Mouse (Mus musculus) left cerebral cortex, adult 2 months (tissue): ENCODE data around the gene Rxfp2. TPM values are rescaled to one million over a fixed set of nuclear protein-coding genes. Genes with fewer than 3 reads are reported as not detected.

Source experiments
- DNase-seq, 2 experiments: peaks; one replicate each; pipeline ENCODE4 v3.0.0; 2021 to 2022; ENCODE audit warnings: low spot score in 2 of 2, mixed read lengths in 1 of 2; ENCODE audit errors: extremely low spot score in 1 of 2
- H3K27ac ChIP-seq: fragments of 200-600 bp; 2 replicates; pipeline ENCODE4 v1.8.1; 2022
- H3K4me3 ChIP-seq: fragments of 200-600 bp; 2 replicates; pipeline ENCODE4 v1.8.1; 2022
- CTCF ChIP-seq: fragments of 200-600 bp; IDR thresholded peaks from 2 replicates; pipeline ENCODE4 v1.8.1; 2022; ENCODE audit warnings: antibody characterized with exemption, mild to moderate bottlenecking, moderate library complexity
- intact Hi-C: fragments of 180-260 bp; cut with DNase I; formaldehyde crosslinking; loops from one replicate; pipeline ENCODE4 v1.15.1; 2025
- total RNA-seq, 2 experiments: library from RNA; stranded (reverse); gene quantifications; 2 replicates each; pipeline ENCODE4 v1.2.3; 2021

Rxfp2 gene
- total RNA-seq, 2 experiments from 2014 or later = 0.87 to 1.6 TPM

- intact Hi-C loops = no loop called here
Measured at GRCm38 (mm10) chr5:150079866-150080797, 61.7 kb downstream of the Rxfp2 start.

GRCm38 (mm10) chr5:150082696-150083095 lies 64.2 kb downstream of the Rxfp2 start:
- no peak for DNase-seq
- TF ChIP-seq CTCF = no peak
- no peak overlapping the region for H3K27ac ChIP-seq
- no peak overlapping the region for H3K4me3 ChIP-seq
- intact Hi-C loops = no loop called here

More at GRCm38 (mm10) chr5:150079866-150080797, 61.7 kb downstream of the Rxfp2 start:
- no peak for DNase-seq
- H3K27ac ChIP-seq = no peak overlapping the region
- H3K4me3 ChIP-seq = no peak overlapping the region
- no peak for TF ChIP-seq CTCF

DNA sequence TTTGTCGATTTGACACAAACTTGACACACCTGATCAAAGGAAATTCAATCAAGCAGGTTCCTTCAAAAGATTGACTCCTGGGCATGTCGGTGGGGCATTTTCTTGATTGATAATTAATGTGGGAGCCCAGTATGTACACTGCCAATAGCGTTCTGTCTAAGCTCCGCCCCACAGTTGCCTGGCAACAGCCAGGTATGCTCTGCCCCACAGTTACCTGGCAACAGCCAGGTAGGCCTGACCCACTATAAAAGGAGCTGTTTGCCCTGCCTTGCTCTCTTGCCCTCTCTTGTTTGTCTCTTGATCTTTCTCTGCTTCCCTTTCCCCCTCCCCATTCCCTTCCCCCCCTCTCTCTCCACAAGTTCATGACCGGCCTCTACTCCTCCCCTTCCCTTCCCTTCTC lies 64.7 kb downstream of the Rxfp2 start:
- intact Hi-C loops = no loop called here
- no peak for DNase-seq
- H3K27ac ChIP-seq = no peak overlapping the region
- H3K4me3 ChIP-seq = no peak overlapping the region
- TF ChIP-seq CTCF = no peak

- intact Hi-C loops = loop anchor here (1.0 kb wide), 2 partner anchors 20 to 60 kb away; no protein-coding TSS in a partner anchor
- no peak overlapping the region for H3K27ac ChIP-seq
- peak; percentile 60 to 72 for DNase-seq
- no peak overlapping the region for H3K4me3 ChIP-seq
- TF ChIP-seq CTCF = peak; percentile 98
Measured at GRCm38 (mm10) chr5:150097620-150098019, 79.1 kb downstream of the Rxfp2 start.

DNA sequence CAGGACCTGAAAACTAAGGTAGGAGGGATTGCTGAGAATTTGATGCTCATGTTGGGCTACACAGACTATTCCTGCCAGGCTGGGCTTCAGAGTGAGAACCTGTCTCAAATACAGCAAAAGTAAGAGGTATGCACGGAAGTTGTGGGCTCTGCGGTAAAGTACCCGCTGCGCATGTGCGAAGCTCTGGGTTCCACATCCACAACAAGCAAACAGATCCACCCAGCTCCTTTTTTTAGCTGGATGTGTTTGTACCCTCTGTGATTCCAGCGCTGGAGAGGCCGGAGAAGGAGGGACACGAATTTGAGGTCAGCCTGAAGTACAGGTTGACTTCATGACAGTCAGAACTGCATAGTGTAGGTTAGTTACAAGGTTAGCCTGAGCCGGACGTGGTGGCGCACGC lies 80.3 kb downstream of the Rxfp2 start:
- intact Hi-C loops = loop anchor here (1.0 kb wide), 1 partner anchor 19 kb away; no protein-coding TSS in a partner anchor
- Histone ChIP-seq H3K27ac (no peak overlapping the region), H3K4me3 (no peak overlapping the region)
- no peak for DNase-seq
- TF ChIP-seq CTCF = no peak

- no peak for DNase-seq
- no peak for TF ChIP-seq CTCF
- Histone ChIP-seq H3K27ac (no peak overlapping the region), H3K4me3 (no peak overlapping the region)
- intact Hi-C loops = no loop called here
Measured at GRCm38 (mm10) chr5:150101789-150102188, 83.3 kb downstream of the Rxfp2 start.

DNA sequence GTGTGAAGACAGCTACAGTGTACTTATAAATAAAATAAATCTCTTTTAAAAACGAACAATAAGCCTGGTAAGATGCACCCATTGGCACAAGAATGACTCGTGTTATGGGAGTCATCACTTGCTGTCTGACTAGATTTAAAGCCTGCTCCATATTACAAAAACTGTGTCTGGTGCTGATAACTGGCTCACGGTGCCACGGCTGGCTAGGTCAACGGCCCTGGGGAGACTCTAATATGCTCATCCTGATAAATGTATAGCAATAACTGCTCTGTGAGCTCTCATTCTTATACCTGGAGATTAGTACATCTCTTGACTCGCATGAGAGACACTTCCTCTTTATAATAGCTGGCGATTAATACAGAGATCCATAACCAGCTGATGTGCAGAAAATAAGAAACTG lies 87.9 kb downstream of the Rxfp2 start:
- DNase-seq = no peak
- intact Hi-C loops = no loop called here
- no peak overlapping the region for H3K4me3 ChIP-seq
- no peak overlapping the region for H3K27ac ChIP-seq
- TF ChIP-seq CTCF = no peak

GRCm38 (mm10) chr5:150111236-150111635 lies 92.8 kb downstream of the Rxfp2 start:
- DNase-seq = no peak
- TF ChIP-seq CTCF = no peak
- intact Hi-C loops = no loop called here
- Histone ChIP-seq H3K27ac (no peak overlapping the region), H3K4me3 (no peak overlapping the region)

- TF ChIP-seq CTCF = peak; percentile 56
- Histone ChIP-seq H3K4me3 (no peak overlapping the region), H3K27ac (no peak overlapping the region)
- DNase-seq = no peak
- intact Hi-C loops = no loop called here
Measured at GRCm38 (mm10) chr5:150114007-150114406, 95.5 kb downstream of the Rxfp2 start.

DNA sequence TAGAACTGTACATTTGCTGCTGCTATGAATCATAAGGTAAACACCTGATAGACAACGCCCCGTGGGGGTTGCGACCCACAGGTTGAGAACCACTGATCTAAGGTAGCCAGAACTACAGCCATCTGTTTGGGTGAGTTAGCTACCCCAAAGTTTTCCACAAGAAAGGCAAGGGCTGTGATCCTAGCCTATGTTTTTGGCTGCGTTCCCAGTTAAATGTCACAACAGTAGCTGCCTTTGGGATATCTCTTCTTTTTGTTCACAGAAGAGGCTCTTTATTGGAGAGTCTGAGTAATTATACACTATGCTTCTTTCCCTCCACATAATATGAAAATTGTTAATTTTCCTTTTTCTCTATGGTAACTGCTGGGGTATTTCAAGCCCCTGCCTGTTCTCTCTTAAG lies 96.3 kb downstream of the Rxfp2 start:
- no peak for TF ChIP-seq CTCF
- Histone ChIP-seq H3K4me3 (no peak overlapping the region), H3K27ac (no peak overlapping the region)
- intact Hi-C loops = no loop called here
- DNase-seq = no peak

DNA sequence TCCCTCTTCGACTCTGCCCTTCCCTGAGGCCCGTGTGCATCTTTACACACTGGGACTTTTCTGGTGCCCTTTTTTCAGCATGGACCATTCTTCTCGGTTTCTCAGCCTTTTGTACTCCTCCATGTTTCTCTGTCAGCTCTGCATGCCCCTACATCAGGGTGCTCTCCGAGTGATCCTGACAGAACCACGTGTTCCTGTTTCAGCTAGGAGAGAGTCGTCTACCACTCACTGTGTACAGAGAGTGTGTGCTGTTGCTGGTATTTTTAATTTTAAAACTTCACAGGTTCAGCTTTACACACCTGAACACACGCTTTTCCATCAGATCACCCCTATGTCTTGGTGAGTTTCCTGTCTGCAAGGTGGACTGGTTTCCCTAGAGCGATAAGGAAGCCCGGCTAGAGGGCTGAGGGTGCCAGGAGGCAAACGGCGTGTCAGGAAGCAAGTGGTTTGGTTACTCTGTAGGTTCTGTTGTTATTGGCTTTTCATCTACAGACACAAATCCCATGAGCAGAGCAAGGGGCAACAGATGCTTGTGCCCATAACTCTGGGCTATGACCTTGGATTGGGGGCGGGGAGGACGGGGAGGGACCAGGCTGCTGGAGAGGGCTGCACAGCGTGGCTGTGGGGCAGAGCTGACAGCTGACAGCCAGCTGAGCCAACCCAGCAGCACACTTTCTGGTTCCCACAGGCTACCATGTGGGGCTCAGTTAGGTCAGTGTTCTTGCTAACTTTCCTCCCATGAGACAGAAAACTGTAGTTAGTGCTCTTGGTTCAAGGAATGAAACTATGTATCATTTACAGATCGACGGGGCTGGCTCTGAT lies 97.0 kb downstream of the Rxfp2 start:
- DNase-seq = no peak
- no peak overlapping the region for H3K27ac ChIP-seq
- intact Hi-C loops = no loop called here
- no peak overlapping the region for H3K4me3 ChIP-seq
- no peak for TF ChIP-seq CTCF

- intact Hi-C loops = no loop called here
- no peak for DNase-seq
- TF ChIP-seq CTCF = no peak
- Histone ChIP-seq H3K4me3 (no peak overlapping the region), H3K27ac (no peak overlapping the region)
Measured at GRCm38 (mm10) chr5:150116216-150116905, 97.9 kb downstream of the Rxfp2 start.
